Mouse (Mus musculus): ENCODE results near the gene Slain2. TPM values are rescaled to one million over a fixed set of nuclear protein-coding genes. Genes with fewer than 3 reads are reported as not detected.
"Not testable (repeated sequence)": the region's sequence is repeated elsewhere in the genome, so short reads cannot be mapped to it uniquely, and the experiment has no call there.

The Slain2 gene
- total RNA-seq, 2 experiments from 2014 or later, result 54.6 to 65.3 TPM

DNA sequence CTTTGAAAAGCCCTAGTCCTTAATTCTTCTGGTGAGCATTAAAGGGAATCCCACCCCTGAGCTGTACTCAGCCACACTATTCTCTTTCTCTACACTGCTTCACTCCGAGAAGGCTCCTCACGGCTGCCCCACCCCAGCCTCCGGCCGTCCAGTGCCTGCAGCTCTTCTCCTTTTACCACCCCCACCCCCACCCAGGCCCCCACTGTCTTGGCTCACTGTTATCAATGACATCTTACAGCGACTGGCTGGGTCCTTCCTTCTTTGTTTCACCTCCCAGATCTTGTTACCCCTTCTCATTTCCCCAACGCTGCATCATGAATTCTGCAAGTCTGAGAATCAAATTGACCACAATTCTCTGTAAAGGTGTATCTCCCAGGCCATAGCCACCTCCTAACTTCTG is 16.1 kb upstream of the Slain2 start:
- DNase-seq (ENCODE audit: low spot score in 2 of 2), result no peak

DNA sequence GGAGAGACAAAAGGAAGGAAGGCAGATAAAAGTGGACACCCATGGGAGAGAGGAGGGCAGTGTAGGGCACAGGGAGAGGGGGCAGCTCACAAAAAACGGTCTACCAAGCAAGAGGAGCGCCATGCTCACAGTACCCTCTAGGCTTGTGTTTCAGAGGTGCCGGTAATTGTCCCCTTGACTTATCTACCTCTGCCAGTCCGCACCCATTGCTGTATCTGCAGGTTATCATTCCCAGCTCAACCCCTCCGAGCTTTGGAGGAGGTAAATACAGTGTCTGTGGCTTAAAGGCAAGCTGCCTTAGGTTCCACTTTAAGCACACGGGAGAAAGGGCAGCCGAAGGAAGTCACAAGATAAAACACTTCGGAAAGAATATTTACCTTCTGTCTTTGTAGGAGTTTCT is 14.8 kb upstream of the Slain2 start:
- DNase-seq (ENCODE audit: low spot score in 2 of 2), result no peak

DNA sequence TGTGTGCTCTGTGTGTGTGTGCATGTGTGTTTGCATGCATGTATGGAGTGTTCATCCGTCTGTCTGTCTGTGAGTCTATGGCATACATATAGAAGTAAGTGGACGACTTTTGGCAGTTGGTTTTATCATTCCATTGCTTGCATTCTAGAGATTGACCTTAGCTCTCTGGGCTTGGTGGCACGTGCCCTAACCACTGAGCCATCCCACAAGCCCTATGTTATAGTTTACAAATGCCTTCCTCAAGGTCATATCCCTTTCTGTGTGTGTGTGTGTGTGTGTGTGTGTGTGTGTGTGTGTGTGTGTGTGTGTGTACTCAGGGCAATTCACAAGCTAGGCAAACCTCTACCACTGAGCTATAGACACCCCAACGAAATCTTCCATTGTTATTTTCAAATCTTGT is 12.2 kb upstream of the Slain2 start:
- no peak for DNase-seq (ENCODE audit: low spot score in 2 of 2)

DNA sequence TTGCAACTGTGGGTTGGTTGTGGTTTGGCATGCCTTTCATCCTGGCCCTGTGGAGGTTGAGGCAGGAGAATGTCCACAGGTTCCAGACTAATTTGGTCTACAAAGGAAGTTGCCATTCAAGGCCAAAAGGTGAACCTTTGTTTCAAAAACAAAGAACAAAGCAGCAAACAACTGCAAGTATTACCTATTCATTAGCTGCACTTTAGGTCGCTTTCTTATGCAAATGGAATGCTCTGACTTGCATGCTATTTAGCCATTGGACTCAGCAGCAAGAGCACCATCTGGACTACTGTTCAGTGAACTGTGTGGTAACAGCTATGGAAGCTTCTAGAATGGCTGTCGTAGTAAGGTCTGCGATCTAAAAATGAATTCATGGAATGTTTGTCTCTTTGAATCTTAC is 11.8 kb upstream of the Slain2 start:
- DNase-seq (ENCODE audit: low spot score in 2 of 2), result no peak

GRCm38 (mm10) chr5:72902876-72903516 is 11.1 kb upstream of the Slain2 start:
- no peak for DNase-seq (ENCODE audit: low spot score in 2 of 2)

DNA sequence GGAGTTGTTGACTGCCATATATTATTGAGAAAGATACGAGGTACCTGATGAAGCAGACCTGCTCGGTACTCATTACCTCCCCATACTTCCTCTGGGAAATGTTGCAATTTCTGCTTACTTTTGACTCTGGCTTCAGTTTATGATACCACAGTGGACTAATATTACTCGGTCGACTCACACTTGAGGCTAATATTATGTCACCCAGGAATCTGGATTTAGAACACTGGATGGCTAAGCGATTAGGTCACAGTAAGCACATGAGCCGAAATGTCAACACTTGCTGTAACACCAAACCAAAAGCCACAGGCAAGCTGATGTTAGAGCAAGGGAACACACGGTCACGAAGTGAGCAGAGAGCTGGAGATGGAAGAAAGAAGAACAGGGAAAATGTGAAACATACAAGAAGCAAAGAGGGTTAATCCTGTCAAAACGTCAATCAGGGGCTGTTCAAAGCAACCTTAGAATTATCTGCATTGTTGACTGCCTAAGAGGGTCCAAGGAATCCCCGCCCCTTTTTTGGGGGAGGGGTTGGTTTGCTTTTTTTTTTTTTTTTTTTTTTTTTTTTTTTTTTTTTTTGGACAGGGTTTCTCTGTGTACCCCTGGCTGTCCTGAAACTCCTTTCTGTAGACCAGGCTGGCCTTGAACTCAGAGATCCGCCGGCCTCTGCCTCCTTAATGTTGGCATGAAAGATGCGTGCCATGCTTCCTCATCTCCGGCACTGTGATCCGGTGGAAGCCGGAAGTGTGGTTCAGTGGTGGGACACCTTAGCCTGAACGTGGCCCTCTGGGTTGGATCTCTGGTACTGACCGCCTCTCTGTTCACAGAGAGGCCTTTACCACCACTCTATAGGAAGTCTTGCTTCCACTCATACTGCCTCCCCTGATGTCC is 9.0 kb upstream of the Slain2 start:
- DNase-seq (ENCODE audit: low spot score in 2 of 2), result no peak

DNA sequence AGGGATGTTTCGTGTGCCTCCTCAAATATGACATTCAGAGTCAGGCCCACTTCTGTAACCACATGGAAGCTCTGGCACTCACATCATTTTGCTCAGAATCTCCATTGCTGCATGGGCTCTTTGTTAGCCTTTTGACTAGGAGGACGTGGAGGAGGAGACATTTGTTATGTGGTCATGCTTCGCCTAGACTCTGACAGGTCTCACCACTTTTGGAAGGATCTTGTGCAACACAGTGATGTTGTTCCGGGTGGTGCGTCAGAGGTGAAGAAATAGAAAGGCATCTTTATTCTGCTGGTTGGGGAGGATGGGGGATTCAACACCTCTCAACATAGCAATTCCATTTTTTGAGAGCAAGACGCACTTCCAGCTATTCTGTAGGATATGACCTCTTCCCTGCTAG is 6.7 kb upstream of the Slain2 start:
- DNase-seq (ENCODE audit: low spot score in 2 of 2), result no peak

GRCm38 (mm10) chr5:72908324-72908936 is 5.7 kb upstream of the Slain2 start:
- DNase-seq (ENCODE audit: low spot score in 2 of 2), result no peak

- DNase-seq (ENCODE audit: low spot score in 2 of 2), result no peak
Observed at GRCm38 (mm10) chr5:72909363-72909762, 4.7 kb upstream of the Slain2 start.

- DNase-seq (ENCODE audit: low spot score in 2 of 2), result no peak
Observed at GRCm38 (mm10) chr5:72910373-72910772, 3.7 kb upstream of the Slain2 start.

GRCm38 (mm10) chr5:72911284-72911683 is 2.8 kb upstream of the Slain2 start:
- no peak for DNase-seq (ENCODE audit: low spot score in 2 of 2)

- peak; percentile 30 to 34 for DNase-seq (ENCODE audit: low spot score in 2 of 2)
Observed at GRCm38 (mm10) chr5:72914633-72915561, 793 bp downstream of the Slain2 start.

GRCm38 (mm10) chr5:72916048-72916447 is 1.9 kb downstream of the Slain2 start:
- DNase-seq (ENCODE audit: low spot score in 2 of 2), result no peak

DNA sequence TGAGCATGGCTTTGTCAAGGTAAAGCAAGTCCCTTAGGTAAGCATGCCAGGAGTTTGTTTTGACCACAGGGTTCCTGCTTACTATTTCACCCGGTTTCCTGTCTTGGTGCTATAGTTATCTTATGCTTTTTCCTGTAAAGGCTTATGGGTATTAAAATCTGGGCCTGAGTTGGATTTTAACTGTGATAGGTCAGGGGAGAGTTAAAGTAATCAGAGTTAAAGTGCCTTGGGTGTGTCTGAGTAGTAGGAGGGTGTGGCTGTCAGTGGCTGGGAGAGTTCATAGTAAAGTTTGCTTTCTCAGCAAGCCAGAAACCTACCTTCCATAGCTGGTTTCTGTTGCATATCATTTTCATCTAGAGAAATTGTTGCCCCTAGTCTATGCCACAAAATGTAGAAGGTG is 2.7 kb downstream of the Slain2 start:
- no peak for DNase-seq (ENCODE audit: low spot score in 2 of 2)

DNA sequence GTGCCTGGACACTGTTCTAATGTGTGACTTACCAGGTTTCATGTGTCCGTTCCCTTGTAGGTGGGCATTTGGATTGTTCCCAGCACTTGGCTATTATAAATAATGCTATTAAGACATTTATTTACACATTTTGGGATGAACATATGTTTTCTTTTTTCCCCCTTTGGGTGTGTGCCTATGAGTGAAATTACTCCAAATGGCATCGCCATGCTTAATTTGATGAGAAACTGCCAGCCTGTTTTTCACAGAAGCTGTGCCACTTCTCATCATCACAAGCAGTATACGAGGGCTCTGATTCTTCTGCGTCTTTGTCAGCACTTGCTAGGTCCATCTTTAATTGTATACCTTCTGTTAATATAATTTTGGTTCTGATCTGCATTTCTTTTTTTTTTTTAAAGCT is 6.3 kb downstream of the Slain2 start:
- DNase-seq (ENCODE audit: low spot score in 2 of 2), result no peak

GRCm38 (mm10) chr5:72921171-72921570 is 7.1 kb downstream of the Slain2 start:
- DNase-seq (ENCODE audit: low spot score in 2 of 2), result no peak

DNA sequence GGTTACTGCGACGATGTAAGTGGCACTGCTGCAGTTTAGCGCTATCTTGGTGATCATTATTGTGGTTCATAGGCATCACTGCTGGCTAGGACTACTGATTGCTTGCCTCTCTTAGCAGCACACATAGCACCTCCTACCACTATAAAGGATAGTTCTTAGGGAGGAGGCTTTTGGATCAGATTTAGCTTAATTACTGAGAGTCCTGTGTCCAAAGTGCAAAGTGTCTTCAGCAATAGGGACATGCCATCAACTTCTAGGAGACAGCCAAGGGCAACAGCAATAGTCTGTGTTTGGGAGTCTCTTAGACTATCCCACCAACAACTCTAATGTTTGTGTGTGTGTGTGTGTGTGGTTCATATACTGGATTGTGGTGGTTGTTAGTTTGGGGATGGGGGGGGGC is 8.7 kb downstream of the Slain2 start:
- DNase-seq (ENCODE audit: low spot score in 2 of 2), result no peak

DNA sequence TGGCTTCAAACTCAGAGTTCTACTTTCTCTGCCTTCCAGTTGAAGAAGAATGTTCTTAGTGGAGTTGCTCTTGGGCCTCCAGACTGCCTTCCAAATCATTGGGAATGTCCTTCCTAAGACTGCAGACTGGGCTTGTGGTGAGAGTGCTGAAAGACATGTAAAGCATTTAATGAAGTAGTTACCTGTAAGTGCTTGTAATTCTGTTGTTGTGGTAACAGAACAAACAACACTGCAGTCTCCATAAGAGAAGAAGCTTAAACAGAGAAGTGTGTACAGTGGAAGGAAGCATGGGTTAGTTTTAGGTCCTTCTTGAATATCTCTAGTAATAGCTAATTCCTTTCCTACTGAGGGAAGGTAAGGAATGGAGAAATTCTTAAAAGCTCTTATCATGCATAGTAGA is 13.0 kb downstream of the Slain2 start:
- no peak for DNase-seq (ENCODE audit: low spot score in 2 of 2)

DNA sequence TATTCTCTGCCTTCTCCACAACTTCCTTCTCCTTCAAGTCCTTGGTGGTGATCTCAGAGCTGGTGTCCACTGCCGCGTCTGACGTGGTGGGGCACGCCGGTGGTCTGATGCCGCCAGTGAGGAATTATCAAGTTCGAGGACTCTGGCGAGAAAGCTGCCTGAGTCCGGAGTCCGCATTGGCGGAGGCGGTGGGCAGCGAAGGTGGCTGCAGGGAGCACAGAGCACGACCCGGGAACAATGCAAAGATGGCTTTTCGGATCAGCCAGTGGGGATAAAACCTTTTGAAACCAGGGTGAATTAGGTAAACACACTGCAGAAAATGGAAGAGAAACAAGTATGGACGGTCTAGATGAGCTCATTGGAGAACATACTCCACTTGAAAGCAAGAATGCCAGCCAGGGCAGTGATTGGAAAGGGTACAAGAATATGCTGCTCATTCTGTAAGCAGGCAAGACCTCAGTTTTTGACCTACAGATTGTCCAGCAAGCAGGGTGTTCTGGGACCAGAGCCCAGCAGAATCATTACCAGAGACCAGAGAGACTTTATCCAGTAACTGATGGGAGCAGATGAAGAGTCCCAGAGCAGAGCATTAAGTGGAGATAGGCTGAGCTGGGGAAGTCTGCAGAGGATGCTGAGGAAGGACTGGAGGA is 19.0 kb downstream of the Slain2 start:
- DNase-seq (ENCODE audit: low spot score in 2 of 2), result no peak

DNA sequence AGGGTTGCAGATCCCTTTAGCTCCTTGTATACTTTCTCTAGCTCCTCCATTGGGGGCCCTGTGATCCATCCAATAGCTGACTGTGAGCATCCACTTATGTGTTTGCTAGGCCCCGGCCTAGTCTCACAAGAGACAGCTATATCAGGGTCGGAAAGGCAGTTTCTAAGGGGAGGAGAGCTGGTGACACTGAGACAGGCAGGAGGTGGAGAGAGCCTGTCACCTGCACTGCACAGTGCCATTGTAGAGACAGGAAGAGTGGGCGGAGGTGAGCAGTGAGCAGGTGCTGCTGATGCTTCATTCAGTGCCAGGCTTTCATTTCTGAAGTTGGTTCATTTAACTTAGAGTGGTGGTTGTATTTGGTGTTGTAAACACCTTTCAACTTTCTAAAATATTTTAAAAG is 24.3 kb downstream of the Slain2 start:
- DNase-seq (ENCODE audit: low spot score in 2 of 2), result not testable (repeated sequence)

- DNase-seq (ENCODE audit: low spot score in 2 of 2), result no peak
Observed at GRCm38 (mm10) chr5:72939311-72939710, 25.2 kb downstream of the Slain2 start.
